Mouse (Mus musculus): ENCODE measurements at regions not wholly inside any gene's neighbourhood (a gene's known extent, or its start where the extent isn't known, plus 50 kb on each side); places are given as distances from the start of the nearest gene placed in this dataset.

- TF ChIP-seq CTCF (IDR thresholded peaks at IDR 0.05; ENCODE audit: insufficient read depth, low read length) = no peak
- no peak for TF ChIP-seq POLR2A (IDR thresholded peaks at IDR 0.05; ENCODE audit: borderline replicate concordance, extremely low read depth, low read depth, low read length)
Observed at GRCm38 (mm10) chr9:79140970-79141369, 525.6 kb downstream of the Cd109 start.

Measured in lung, adult 2 months (tissue).